Mouse (Mus musculus): ENCODE data around the gene Tex21. TPM values are rescaled to one million over a fixed set of nuclear protein-coding genes. Genes with fewer than 3 reads are reported as not detected.

Gene Tex21
- polyA plus RNA-seq (2017; shearing (Covaris generic)): not detected

GRCm38 (mm10) chr12:76246646-76247045, at the start of gene Tex21:
TSS of gene Tex21 (minus strand) at chr12:76246746.

GRCm38 (mm10) chr12:76254725-76255498, 8.4 kb upstream of the Tex21 start, which contains the start of gene Mthfd1:
TSS of gene Mthfd1 (plus strand) at chr12:76255298.

GRCm38 (mm10) chr12:76177000-76177863, 69.3 kb downstream of the Tex21 start, which contains the start of gene Esr2:
TSS of gene Esr2 (minus strand) at chr12:76177259.

Other genes with a start within 250 kb of the Tex21 start
- gene Esr2, start 69.5 kb downstream of the Tex21 start, polyA plus RNA-seq (2017; shearing (Covaris generic)): 0.09 TPM
- gene Mthfd1, start 8.6 kb upstream of the Tex21 start, polyA plus RNA-seq (2017; shearing (Covaris generic)): 63.7 TPM
- 1.4 TPM for gene Akap5, start 78.1 kb upstream of the Tex21 start, polyA plus RNA-seq (2017; shearing (Covaris generic))
- gene Zbtb25, start 122.9 kb upstream of the Tex21 start, polyA plus RNA-seq (2017; shearing (Covaris generic)): 13.7 TPM
- gene Zbtb1, start 123.5 kb upstream of the Tex21 start, polyA plus RNA-seq (2017; shearing (Covaris generic)): 12.6 TPM
- gene Hspa2, start 157.4 kb upstream of the Tex21 start, polyA plus RNA-seq (2017; shearing (Covaris generic)): 2.6 TPM
- gene Ppp1r36, start 170.8 kb upstream of the Tex21 start, polyA plus RNA-seq (2017; shearing (Covaris generic)): not detected